Mouse (Mus musculus) heart, adult 11 months (tissue): Measurements from ENCODE around the gene Thbs2.
A peak's percentile ranks its signal among the peaks of the same experiment; 100 is the strongest.
"Not testable (repeated sequence)": the region's sequence is repeated elsewhere in the genome, so short reads cannot be mapped to it uniquely, and the experiment has no call there.

ENCODE experiments used
- DNase-seq: peaks from one replicate; pipeline ENCODE4 v3.0.0; 2022

Gene Thbs2

GRCm38 (mm10) chr17:14628901-14629300 is 65.1 kb downstream of the Thbs2 start:
- peak; percentile 66 for DNase-seq

- DNase-seq = peak; percentile 75
These were observed 66.2 kb downstream of the Thbs2 start for GRCm38 (mm10) chr17:14627828-14628338.

- no peak for DNase-seq
These were observed 69.6 kb downstream of the Thbs2 start for GRCm38 (mm10) chr17:14624433-14624832.

- DNase-seq = not testable (repeated sequence)
These were observed 73.0 kb downstream of the Thbs2 start for GRCm38 (mm10) chr17:14621006-14621405.

- no peak for DNase-seq
These were observed 74.0 kb downstream of the Thbs2 start for GRCm38 (mm10) chr17:14620037-14620436.

GRCm38 (mm10) chr17:14619038-14619437 is 75.0 kb downstream of the Thbs2 start:
- DNase-seq = no peak
